In the genomic region with DNA sequence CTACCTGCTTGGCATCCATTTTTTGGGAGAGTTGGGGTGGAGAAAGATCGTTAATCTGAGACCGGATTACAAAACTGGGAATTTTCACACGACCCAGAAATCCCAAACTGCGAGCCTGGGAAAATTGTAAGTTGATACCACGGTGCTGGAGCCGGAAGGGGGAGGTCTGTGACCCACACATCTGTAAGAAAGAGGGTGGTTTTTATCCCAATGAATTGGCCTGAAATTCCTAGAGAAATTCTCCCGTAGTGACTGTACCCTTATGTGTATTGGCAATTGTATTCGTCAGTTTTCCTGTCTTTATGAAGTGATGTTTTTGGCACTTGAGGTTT, we compare ENCODE assay signal across 8 mouse cellular contexts. TPM values are rescaled to one million over a fixed set of nuclear protein-coding genes. Genes with fewer than 3 reads are reported as not detected.
DNase-seq lines count a peak whose midpoint lies in the region; ATAC-seq and TF ChIP-seq lines count a peak whose summit lies in the region.

No protein-coding gene starts in this region.

- 1% methylated on average over 8 of the region's 8 CpGs for WGBS in limb, embryonic 15.5 days
- WGBS in stomach, postnatal 0 days = 2% methylated on average over 8 of the region's 8 CpGs

- TF ChIP-seq EP300 in stomach, postnatal 0 days (optimal IDR thresholded peaks at IDR 0.05) = no peak

- 0 out of 2 replicates have a peak, but pooled peaks have one; percentile 0 for ATAC-seq in frontal cortex, adult (ENCODE audit: low TSS enrichment)
- no peak for ATAC-seq in limb, embryonic 15.5 days (ENCODE audit: insufficient number of reproducible peaks, low FRiP score, low TSS enrichment, low read depth)
- peak; percentile 16; the same call in 1 of the 2 replicates for ATAC-seq in stomach, postnatal 0 days (ENCODE audit: low FRiP score, low TSS enrichment)
- no peak for ATAC-seq in inflammation-experienced regulatory T-cells, adult 6 months

- peak overlapping the region; percentile 96 for H3K27ac ChIP-seq in testis, adult 2 months (ENCODE audit: control insufficient read depth, insufficient read depth, low read depth, low read length)
- peak overlapping the region; percentile 93 for H3K27ac ChIP-seq in limb, embryonic 15.5 days
- peak overlapping the region; percentile 63 for H3K27ac ChIP-seq in stomach, postnatal 0 days (replicated peaks)

- H3K36me3 ChIP-seq in testis, adult 2 months (ENCODE audit: control insufficient read depth, insufficient read depth, low read length) = no peaks in the 10 kb centered on the region
- peaks cover 13% of the 10 kb centered on the region; the same call in 1 of the 2 replicates for H3K36me3 ChIP-seq in limb, embryonic 15.5 days
- H3K36me3 ChIP-seq in stomach, postnatal 0 days (ENCODE audit: control insufficient read depth, insufficient read depth, low read length) = no peaks in the 10 kb centered on the region

- no peak for TF ChIP-seq POLR2A in testis, adult 2 months (IDR thresholded peaks at IDR 0.05; ENCODE audit: control insufficient read depth, low read depth, low read length)

- H3K4me3 ChIP-seq in testis, adult 2 months (ENCODE audit: control insufficient read depth, low read depth, low read length) = peak overlapping the region; percentile 100
- peak overlapping the region; percentile 82 for H3K4me3 ChIP-seq in limb, embryonic 15.5 days
- H3K4me3 ChIP-seq in stomach, postnatal 0 days (ENCODE audit: low read depth, low read length) = peak overlapping the region; percentile 59

- H3K4me1 ChIP-seq in testis, adult 2 months (ENCODE audit: control insufficient read depth, insufficient read depth, low read length) = no peaks in the 10 kb centered on the region; the same call in none of the 2 replicates
- peaks cover 21% of the 10 kb centered on the region for H3K4me1 ChIP-seq in limb, embryonic 15.5 days
- H3K4me1 ChIP-seq in stomach, postnatal 0 days (replicated peaks; ENCODE audit: control insufficient read depth, insufficient read depth) = peaks cover 4% of the 10 kb centered on the region; the same call in 1 of the 2 replicates

- peak overlapping the region; percentile 59 for H3K4me2 ChIP-seq in limb, embryonic 15.5 days
- peak overlapping the region; percentile 51 for H3K4me2 ChIP-seq in stomach, postnatal 0 days (replicated peaks; ENCODE audit: low read depth)

- no peaks in the 10 kb centered on the region for H3K27me3 ChIP-seq in testis, adult 2 months (ENCODE audit: control insufficient read depth, insufficient read depth, low read length)
- H3K27me3 ChIP-seq in limb, embryonic 15.5 days = no peaks in the 10 kb centered on the region
- no peaks in the 10 kb centered on the region for H3K27me3 ChIP-seq in stomach, postnatal 0 days (ENCODE audit: control insufficient read depth, insufficient read depth, low read length)

- no peak for DNase-seq in frontal cortex, postnatal 14 days (ENCODE audit: low spot score in 2 of 2)
- no peak for DNase-seq in testis, postnatal 10 days (ENCODE audit: low spot score)
- DNase-seq in stomach, postnatal 0 days (ENCODE audit: low spot score) = no peak
- no peak for DNase-seq in urinary bladder, postnatal 14 days (ENCODE audit: low spot score)

- H3K9me3 ChIP-seq in limb, embryonic 15.5 days = no peaks in the 10 kb centered on the region
- H3K9me3 ChIP-seq in stomach, postnatal 0 days (ENCODE audit: control insufficient read depth, low read length) = no peaks in the 10 kb centered on the region

- peak overlapping the region; percentile 64 for H3K9ac ChIP-seq in limb, embryonic 15.5 days
- H3K9ac ChIP-seq in stomach, postnatal 0 days (ENCODE audit: low read length) = peak overlapping the region; percentile 75

- TF ChIP-seq CTCF in testis, adult 2 months (IDR thresholded peaks at IDR 0.05; ENCODE audit: control insufficient read depth, insufficient read depth, insufficient replicate concordance, low read depth, low read length) = no peak
- TF ChIP-seq CTCF in stomach, postnatal 0 days (IDR thresholded peaks at IDR 0.05; ENCODE audit: low read depth) = no peak

RNA-seq across cellular contexts. Expression of gene Zfp949, which starts 0.8 kb away (rescaled TPM):
- polyA plus RNA-seq in testis, adult 2 months (2012; rRNA removed) = 9.8 and 19.7 TPM in 2 replicates
- 13.6 and 14.1 TPM in 2 replicates for polyA plus RNA-seq in limb, embryonic 15.5 days (2015; fragmentation: Nextera tagmentation; extraction: Ambion mirVana)
- 6.8 and 7.2 TPM in 2 replicates for polyA plus RNA-seq in stomach, postnatal 0 days (2015; fragmentation: Nextera tagmentation; extraction: Ambion mirVana)
- polyA plus RNA-seq in inflammation-experienced regulatory T-cells, adult 6 months (2017; shearing (Covaris generic)) = 10 to 100 TPM in 2 of 3 experiments, 1 to 10 TPM in 1; 9.8 to 16.3 (median 16.3) TPM

RNA-seq across cellular contexts. Expression of gene Trim43a, which starts 32.1 kb away (rescaled TPM):
- 0.10 TPM in 2 replicates for polyA plus RNA-seq in testis, adult 2 months (2012; rRNA removed)
- 0.31 TPM in 1 of 2 replicates, not detected in the other for polyA plus RNA-seq in limb, embryonic 15.5 days (2015; fragmentation: Nextera tagmentation; extraction: Ambion mirVana)
- polyA plus RNA-seq in stomach, postnatal 0 days (2015; fragmentation: Nextera tagmentation; extraction: Ambion mirVana) = 0.17 TPM in 1 of 2 replicates, not detected in the other
- polyA plus RNA-seq in inflammation-experienced regulatory T-cells, adult 6 months (2017; shearing (Covaris generic)) = not detected

Comparison
In these comparisons a context has a peak if more than half of its experiments do, and no peak if none do; other contexts are left out.
1. ATAC-seq: peak in frontal cortex, adult (single experiment) and stomach, postnatal 0 days (single experiment); none in limb, embryonic 15.5 days (single experiment) and inflammation-experienced regulatory T-cells, adult 6 months (single experiment).
2. Peak in every context shown above with its lines, with median percentiles within 50 percentile points of each other: H3K27ac ChIP-seq and H3K4me3 ChIP-seq.